Mouse (Mus musculus) G1E-ER4 (cell line): ENCODE results near the gene Adgrd1. TPM values are rescaled to one million over a fixed set of nuclear protein-coding genes. Genes with fewer than 3 reads are reported as not detected.

Experiments
- GATA1 ChIP-seq: IDR thresholded peaks from one replicate; pipeline ENCODE4 v1.8.0; 2012; ENCODE audit warnings: low read length, inconsistent platforms
- polyA plus RNA-seq: library from polyadenylated mRNA; stranded (reverse); fragments of >175 nt; gene quantifications from 2 replicates; pipeline ENCODE4 v1.2.3, GENCODE M21; 2012

Adgrd1 gene
- polyA plus RNA-seq, 1 experiment = not detected

- no peak for TF ChIP-seq GATA1
Measured at GRCm38 (mm10) chr5:129124070-129124828, 27.7 kb downstream of the Adgrd1 start.

GRCm38 (mm10) chr5:129130301-129130700 lies 33.8 kb downstream of the Adgrd1 start:
- TF ChIP-seq GATA1 = no peak

GRCm38 (mm10) chr5:129137405-129137804 lies 40.9 kb downstream of the Adgrd1 start:
- no peak for TF ChIP-seq GATA1

GRCm38 (mm10) chr5:129138576-129138975 lies 42.0 kb downstream of the Adgrd1 start:
- TF ChIP-seq GATA1 = no peak

- no peak for TF ChIP-seq GATA1
Measured at GRCm38 (mm10) chr5:129142801-129143200, 46.3 kb downstream of the Adgrd1 start.

GRCm38 (mm10) chr5:129145307-129145935 lies 48.9 kb downstream of the Adgrd1 start:
- TF ChIP-seq GATA1 = no peak

GRCm38 (mm10) chr5:129146892-129147509 lies 50.5 kb downstream of the Adgrd1 start:
- TF ChIP-seq GATA1 = no peak

- no peak for TF ChIP-seq GATA1
Measured at GRCm38 (mm10) chr5:129148485-129148884, 51.9 kb downstream of the Adgrd1 start.

GRCm38 (mm10) chr5:129155023-129155901 lies 58.7 kb downstream of the Adgrd1 start:
- TF ChIP-seq GATA1 = no peak

GRCm38 (mm10) chr5:129155902-129156311 lies 59.4 kb downstream of the Adgrd1 start:
- TF ChIP-seq GATA1 = no peak

- TF ChIP-seq GATA1 = no peak
Measured at GRCm38 (mm10) chr5:129161372-129162051, 65.0 kb downstream of the Adgrd1 start.

- TF ChIP-seq GATA1 = no peak
Measured at GRCm38 (mm10) chr5:129163416-129163815, 66.9 kb downstream of the Adgrd1 start.

- TF ChIP-seq GATA1 = no peak
Measured at GRCm38 (mm10) chr5:129164091-129164490, 67.5 kb downstream of the Adgrd1 start.

- no peak for TF ChIP-seq GATA1
Measured at GRCm38 (mm10) chr5:129164911-129165584, 68.5 kb downstream of the Adgrd1 start.
